Mouse (Mus musculus) heart, embryonic 14.5 days (tissue): ENCODE data around the gene Mid1ip1. TPM values are rescaled to one million over a fixed set of nuclear protein-coding genes. Genes with fewer than 3 reads are reported as not detected.

Experiments used
- ATAC-seq: fragments of 200-750 bp; cut with Nextera tagmentation; 2 replicates; pipeline ENCODE4 v1.8.0; 2017; ENCODE audit warnings: low read depth, moderate TSS enrichment; ENCODE audit not compliant: insufficient number of reproducible peaks, insufficient read depth, low FRiP score
- H3K27ac ChIP-seq, 2 experiments: fragments of 200-500 bp in 1 of 2; fragments of 300-500 bp in 1 of 2; sonication (generic) in 1 of 2; replicated peaks in 1 of 2; 2 replicates each; pipeline ENCODE4 v1.5.1; 2012 to 2014; ENCODE audit warnings: low read depth in 2 of 2, low read length in 2 of 2, control low read depth in 1 of 2, mild to moderate bottlenecking in 1 of 2, mixed read lengths in 1 of 2; ENCODE audit not compliant: control insufficient read depth in 1 of 2, insufficient read depth in 1 of 2
- H3K27me3 ChIP-seq: fragments of 300-500 bp; sonication (generic); 2 replicates; pipeline ENCODE4 v1.6.1; 2014; ENCODE audit warnings: mild to moderate bottlenecking, low read length, control low read depth; ENCODE audit not compliant: control insufficient read depth, insufficient read depth
- H3K36me3 ChIP-seq: fragments of 300-500 bp; sonication (generic); 2 replicates; pipeline ENCODE4 v1.6.1; 2014; ENCODE audit warnings: mild to moderate bottlenecking, control low read depth, low read length, mixed read lengths; ENCODE audit not compliant: control insufficient read depth, insufficient read depth
- H3K4me1 ChIP-seq, 2 experiments: fragments of 200-500 bp in 1 of 2; fragments of 300-500 bp in 1 of 2; sonication (generic) in 1 of 2; 2 replicates each; pipeline ENCODE4 v1.6.1; 2012 to 2014; ENCODE audit warnings: low read length in 2 of 2, control low read depth in 1 of 2, mixed read lengths in 1 of 2; ENCODE audit not compliant: control insufficient read depth in 2 of 2, insufficient read depth in 2 of 2
- H3K4me2 ChIP-seq: fragments of 300-500 bp; sonication (generic); 2 replicates; pipeline ENCODE4 v1.6.1; 2014; ENCODE audit warnings: mild to moderate bottlenecking, low read length
- H3K4me3 ChIP-seq, 2 experiments: fragments of 200-500 bp in 1 of 2; fragments of 300-500 bp in 1 of 2; sonication (generic) in 1 of 2; 2 replicates each; pipeline ENCODE4 v1.5.1; 2012 to 2014; ENCODE audit warnings: low read length in 2 of 2, mild to moderate bottlenecking in 2 of 2, control low read depth in 1 of 2, low read depth in 1 of 2, moderate library complexity in 1 of 2; ENCODE audit not compliant: control insufficient read depth in 1 of 2, insufficient read depth in 1 of 2
- H3K9ac ChIP-seq: fragments of 300-500 bp; sonication (generic); 2 replicates; pipeline ENCODE4 v1.6.1; 2014; ENCODE audit warnings: mild to moderate bottlenecking, low read length
- H3K9me3 ChIP-seq: fragments of 300-500 bp; sonication (generic); 2 replicates; pipeline ENCODE4 v1.6.1; 2016; ENCODE audit warnings: low read length, control low read depth; ENCODE audit not compliant: control insufficient read depth
- WGBS: fragments of 180-500 bp; shearing (Covaris S2); extraction: QIAGEN DNeasy Blood & Tissue Kit; methylation state at CpG from one replicate; pipeline ENCODE4 v1.1.7; 2014; 5-methylcytosine and 5-hydroxymethylcytosine counted together
- polyA plus RNA-seq: library from polyadenylated mRNA; unstranded; fragments of >200 nt; fragmentation: Nextera tagmentation; extraction: Ambion mirVana; gene quantifications from 2 replicates; pipeline ENCODE4 v1.2.1, GENCODE M21; 2014

Gene Mid1ip1
- polyA plus RNA-seq, 1 experiment from 2014 or later, result 21.5 TPM

DNA sequence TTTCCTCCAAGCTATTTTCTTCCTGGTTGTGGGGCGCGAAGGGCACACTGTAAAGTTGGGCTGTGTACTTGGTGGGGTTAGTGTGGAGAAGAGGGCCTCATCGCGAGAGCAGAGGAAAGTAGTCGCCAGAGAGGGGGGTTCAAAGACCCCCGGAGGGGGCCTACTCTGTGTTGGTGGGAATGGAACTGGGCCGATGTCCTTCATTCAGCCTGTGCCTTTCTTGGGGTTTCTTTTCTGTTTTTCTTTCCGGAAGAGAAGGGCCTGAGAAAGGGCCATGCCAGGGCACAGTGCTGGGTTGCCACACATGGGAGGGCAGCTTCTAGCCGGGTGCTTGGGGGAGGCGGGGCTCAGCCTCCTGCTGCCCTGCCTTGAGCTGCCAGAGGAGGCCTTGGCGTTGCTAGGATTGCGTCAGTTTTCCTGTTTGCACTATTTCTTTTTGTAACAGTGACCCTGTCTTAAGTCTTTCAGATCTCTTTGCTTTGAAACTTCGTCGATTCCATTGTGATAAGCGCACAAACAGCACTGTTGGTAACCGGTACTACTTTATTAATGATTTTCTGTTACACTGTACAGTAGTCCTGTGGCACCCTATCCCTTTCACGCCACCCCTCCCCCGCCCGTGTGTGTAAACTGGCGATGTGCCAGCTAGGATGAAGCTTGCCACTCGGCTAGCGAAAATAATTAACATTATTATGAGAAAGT is 4.2 kb downstream of the Mid1ip1 start:
- 0 out of 2 replicates have a peak, but pooled peaks have one; percentile 48 for ATAC-seq
- peak overlapping the region; percentile 80 to 90 for H3K27ac ChIP-seq
- peak overlapping the region; percentile 72 for H3K4me2 ChIP-seq
- H3K9ac ChIP-seq, result peak overlapping the region; percentile 77
- H3K9me3 ChIP-seq, result no peaks in the 10 kb centered on the region
- 12% methylated on average over 21 of the region's 22 CpGs for WGBS
- H3K27me3 ChIP-seq, result no peaks in the 10 kb centered on the region
- H3K36me3 ChIP-seq, result no peaks in the 10 kb centered on the region
- H3K4me1 ChIP-seq, result peaks cover 2 to 7% of the 10 kb centered on the region in 2 experiments; a peak in 3 of 4 replicates
- H3K4me3 ChIP-seq, result peak overlapping the region; percentile 51 to 72

GRCm38 (mm10) chrX:10720391-10720790 is 5.6 kb downstream of the Mid1ip1 start:
- peak overlapping the region; percentile 72; the same call in 1 of the 2 replicates for H3K4me2 ChIP-seq
- H3K27ac ChIP-seq, result no peak overlapping the region
- H3K9me3 ChIP-seq, result no peaks in the 10 kb centered on the region
- 17% methylated on average over 6 of the region's 6 CpGs for WGBS
- H3K4me3 ChIP-seq, result no peak overlapping the region
- no peak overlapping the region for H3K9ac ChIP-seq
- H3K36me3 ChIP-seq, result no peaks in the 10 kb centered on the region
- no peak for ATAC-seq
- no peaks in the 10 kb centered on the region for H3K27me3 ChIP-seq
- H3K4me1 ChIP-seq, result peaks cover 2 to 7% of the 10 kb centered on the region in 2 experiments; a peak in 3 of 4 replicates

DNA sequence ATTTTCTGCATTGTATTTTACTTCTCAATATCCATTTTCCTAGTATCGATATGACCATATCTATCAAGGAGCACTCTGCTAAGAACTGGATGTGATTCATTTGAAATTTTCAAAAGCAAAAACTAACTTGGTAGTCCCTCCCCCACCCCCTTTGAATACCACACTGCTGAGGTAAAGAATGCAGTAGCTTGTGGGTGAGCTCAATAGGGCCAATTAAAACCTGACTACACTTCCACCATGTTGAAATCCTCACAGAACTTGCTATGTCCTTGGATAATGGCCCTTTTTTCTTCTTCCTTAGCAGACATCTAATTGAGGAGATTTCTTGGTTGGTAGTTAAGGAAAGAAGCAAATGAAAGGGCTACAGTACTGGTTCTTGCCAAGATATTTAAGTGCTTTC is 9.8 kb downstream of the Mid1ip1 start:
- no peaks in the 10 kb centered on the region for H3K27me3 ChIP-seq
- no peak overlapping the region for H3K4me2 ChIP-seq
- H3K4me1 ChIP-seq, result peaks cover 0 to 7% of the 10 kb centered on the region in 2 experiments; a peak in 2 of 4 replicates
- WGBS, result 75% methylated on average over 1 of the region's 1 CpGs
- H3K27ac ChIP-seq, result no peak overlapping the region
- no peak for ATAC-seq
- no peaks in the 10 kb centered on the region for H3K36me3 ChIP-seq
- H3K9ac ChIP-seq, result no peak overlapping the region
- no peaks in the 10 kb centered on the region for H3K9me3 ChIP-seq
- H3K4me3 ChIP-seq, result no peak overlapping the region

DNA sequence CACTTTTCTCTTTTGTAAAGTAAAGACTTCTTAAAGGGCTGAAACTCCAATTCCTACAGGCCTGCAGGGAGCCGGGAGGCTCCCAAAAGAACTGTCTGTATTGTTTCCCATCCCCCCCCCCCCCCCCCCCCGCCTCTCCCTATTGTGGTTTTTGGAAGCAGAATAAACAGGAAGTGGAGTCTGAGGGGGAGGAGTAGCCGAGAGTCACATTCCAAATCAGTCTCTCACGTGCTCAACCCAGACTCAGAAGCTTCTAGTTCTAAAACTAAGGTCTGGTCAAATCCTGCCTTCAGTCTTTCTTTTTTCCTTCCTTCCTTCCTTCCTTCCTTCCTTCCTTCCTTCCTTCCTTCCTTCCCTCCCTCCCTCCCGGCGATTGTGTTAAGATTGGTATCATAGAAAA is 14.7 kb downstream of the Mid1ip1 start:
- H3K4me3 ChIP-seq, result no peak overlapping the region
- H3K4me1 ChIP-seq, result no peaks in the 10 kb centered on the region; a peak in 1 of 4 replicates
- H3K9ac ChIP-seq, result no peak overlapping the region
- ATAC-seq, result no peak
- no peak overlapping the region for H3K27ac ChIP-seq
- no peaks in the 10 kb centered on the region for H3K36me3 ChIP-seq
- 35% methylated on average over 5 of the region's 6 CpGs for WGBS
- H3K9me3 ChIP-seq, result no peaks in the 10 kb centered on the region
- H3K27me3 ChIP-seq, result no peaks in the 10 kb centered on the region
- no peak overlapping the region for H3K4me2 ChIP-seq

DNA sequence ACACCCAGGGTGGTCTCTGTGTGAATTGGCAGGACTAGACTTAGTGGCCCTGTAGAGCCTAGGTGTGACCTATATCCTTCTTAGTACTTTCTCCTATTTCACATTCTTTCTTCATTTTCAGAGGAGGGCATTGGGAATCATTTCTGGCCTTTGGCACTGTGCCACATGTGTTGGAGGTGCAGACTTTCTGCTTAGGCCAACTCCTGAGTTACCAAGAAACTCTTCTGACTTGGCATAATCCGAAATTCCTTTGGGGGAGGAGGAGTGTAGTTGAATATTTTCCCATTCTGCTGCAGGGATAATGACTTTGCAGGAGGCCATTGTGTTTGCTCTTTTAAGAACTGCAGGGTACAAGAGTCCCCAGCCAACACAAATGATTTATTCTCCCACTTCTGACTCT is 19.6 kb downstream of the Mid1ip1 start:
- no peaks in the 10 kb centered on the region for H3K36me3 ChIP-seq
- no peak for ATAC-seq
- no peak overlapping the region for H3K4me3 ChIP-seq
- no peak overlapping the region for H3K9ac ChIP-seq
- H3K4me1 ChIP-seq, result no peaks in the 10 kb centered on the region; a peak in 1 of 4 replicates
- H3K9me3 ChIP-seq, result no peaks in the 10 kb centered on the region
- no peak overlapping the region for H3K27ac ChIP-seq
- 16% methylated on average over 1 of the region's 1 CpGs for WGBS
- H3K27me3 ChIP-seq, result no peaks in the 10 kb centered on the region
- H3K4me2 ChIP-seq, result no peak overlapping the region

GRCm38 (mm10) chrX:10734874-10735273 is 20.1 kb downstream of the Mid1ip1 start:
- WGBS, result 73% methylated on average over 1 of the region's 1 CpGs
- no peak overlapping the region for H3K4me2 ChIP-seq
- no peaks in the 10 kb centered on the region for H3K27me3 ChIP-seq
- H3K9me3 ChIP-seq, result no peaks in the 10 kb centered on the region
- ATAC-seq, result no peak
- H3K9ac ChIP-seq, result no peak overlapping the region
- H3K4me3 ChIP-seq, result no peak overlapping the region
- no peaks in the 10 kb centered on the region for H3K36me3 ChIP-seq
- H3K4me1 ChIP-seq, result no peaks in the 10 kb centered on the region; a peak in 1 of 4 replicates
- no peak overlapping the region for H3K27ac ChIP-seq

- no peak for ATAC-seq
- no peaks in the 10 kb centered on the region for H3K27me3 ChIP-seq
- H3K4me3 ChIP-seq, result no peak overlapping the region
- H3K4me2 ChIP-seq, result no peak overlapping the region
- H3K9me3 ChIP-seq, result no peaks in the 10 kb centered on the region
- H3K36me3 ChIP-seq, result no peaks in the 10 kb centered on the region
- no peak overlapping the region for H3K27ac ChIP-seq
- WGBS, result 30% methylated on average over 4 of the region's 4 CpGs
- H3K9ac ChIP-seq, result no peak overlapping the region
- H3K4me1 ChIP-seq, result no peaks in the 10 kb centered on the region; a peak in 2 of 4 replicates
Measured at GRCm38 (mm10) chrX:10758866-10759265, 44.1 kb downstream of the Mid1ip1 start.
